Mouse (Mus musculus): ENCODE results near the gene Dcaf1.

Gene Dcaf1

DNA sequence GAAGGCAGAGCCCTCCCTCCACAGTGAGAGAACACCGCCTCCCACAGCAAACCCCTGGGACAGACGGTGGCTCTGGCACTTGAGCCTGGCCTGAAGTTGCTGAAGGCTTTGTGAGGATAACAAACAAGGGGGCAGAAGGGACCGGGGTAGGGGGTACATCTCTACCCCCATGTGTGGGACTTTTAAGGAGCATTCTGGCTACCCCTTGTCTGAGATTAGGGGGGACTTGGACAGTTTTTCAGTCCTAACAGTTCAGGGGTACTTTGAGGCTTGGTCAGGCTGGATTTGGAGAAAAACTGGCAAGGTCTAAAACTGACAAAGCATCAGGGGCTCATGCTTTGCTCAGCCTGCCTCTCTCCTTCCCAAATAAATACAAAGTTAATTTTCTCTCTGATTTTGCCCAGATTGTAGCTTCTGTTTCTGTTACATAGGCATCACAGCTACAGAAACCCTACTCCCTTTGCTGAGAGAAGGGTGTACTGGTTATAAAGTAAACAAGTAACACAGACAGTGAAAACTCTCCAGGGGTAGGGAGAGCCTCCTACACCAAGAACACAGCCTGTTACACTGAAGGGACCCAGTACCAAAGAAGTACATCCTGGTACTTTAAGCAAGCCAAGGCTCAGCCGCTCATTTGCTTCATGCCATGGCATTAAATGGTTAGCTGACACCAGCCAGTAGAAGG, 59.5 kb downstream of the Dcaf1 start:
- DNase-seq: no peak

DNA sequence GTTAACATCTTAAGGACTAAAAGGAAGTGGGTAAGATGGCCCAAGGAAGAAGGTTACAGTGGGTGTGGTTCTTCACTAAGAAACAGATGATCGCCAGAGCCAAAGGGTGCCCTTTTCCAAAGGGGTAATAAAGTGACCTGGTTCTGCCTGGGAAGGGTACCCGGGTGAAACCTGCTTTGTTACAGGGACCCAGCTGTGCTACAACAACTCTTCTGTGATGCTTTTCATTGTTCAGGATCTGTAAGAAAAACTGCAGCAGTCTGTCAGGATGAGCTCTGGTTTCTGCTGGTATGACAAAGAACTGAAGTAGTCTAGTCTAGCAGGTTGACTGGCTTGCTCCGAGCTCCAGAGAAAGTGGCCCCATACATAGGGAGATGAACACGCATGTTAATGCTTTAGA, 60.5 kb downstream of the Dcaf1 start:
- DNase-seq: no peak

DNA sequence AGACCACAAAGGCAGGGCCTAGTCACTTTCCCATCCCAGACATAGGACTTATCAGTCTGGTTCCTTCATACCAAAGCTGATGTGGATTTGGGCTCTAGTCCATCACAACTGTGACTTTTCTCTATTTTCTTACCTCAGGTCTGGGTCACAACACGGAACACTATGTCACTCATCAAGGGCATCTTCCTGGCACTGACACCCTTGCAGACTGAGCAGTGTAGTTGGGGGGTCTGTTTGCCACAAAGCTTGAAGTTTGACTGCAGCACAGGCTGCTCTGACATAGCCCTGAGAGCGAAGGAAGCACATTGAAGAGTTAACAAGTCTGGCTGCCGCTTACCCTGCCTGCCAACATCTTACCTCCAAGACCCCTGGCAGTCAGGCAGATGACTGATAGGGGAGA, 61.4 kb downstream of the Dcaf1 start:
- DNase-seq: no peak

DNA sequence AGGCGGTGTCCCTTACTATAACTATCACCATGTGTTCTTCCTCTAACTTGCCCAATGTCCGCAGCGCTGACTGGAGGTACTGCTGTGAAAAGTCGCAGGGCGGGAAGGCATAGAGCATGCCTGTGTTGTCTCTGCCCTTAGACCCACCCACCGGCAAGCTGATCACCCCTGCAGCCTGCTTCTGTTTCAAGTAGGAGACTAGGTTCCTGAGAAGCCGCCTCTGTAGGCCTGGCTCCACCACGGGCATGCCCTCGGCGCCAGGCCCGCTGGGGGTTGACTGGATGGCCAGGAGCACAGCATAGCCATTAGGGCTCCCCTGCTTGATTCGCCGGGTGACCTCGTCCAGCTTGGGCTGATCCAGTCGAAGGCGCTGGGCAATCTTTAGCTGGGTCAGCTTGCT, 62.6 kb downstream of the Dcaf1 start:
- DNase-seq: peak; percentile 38

DNA sequence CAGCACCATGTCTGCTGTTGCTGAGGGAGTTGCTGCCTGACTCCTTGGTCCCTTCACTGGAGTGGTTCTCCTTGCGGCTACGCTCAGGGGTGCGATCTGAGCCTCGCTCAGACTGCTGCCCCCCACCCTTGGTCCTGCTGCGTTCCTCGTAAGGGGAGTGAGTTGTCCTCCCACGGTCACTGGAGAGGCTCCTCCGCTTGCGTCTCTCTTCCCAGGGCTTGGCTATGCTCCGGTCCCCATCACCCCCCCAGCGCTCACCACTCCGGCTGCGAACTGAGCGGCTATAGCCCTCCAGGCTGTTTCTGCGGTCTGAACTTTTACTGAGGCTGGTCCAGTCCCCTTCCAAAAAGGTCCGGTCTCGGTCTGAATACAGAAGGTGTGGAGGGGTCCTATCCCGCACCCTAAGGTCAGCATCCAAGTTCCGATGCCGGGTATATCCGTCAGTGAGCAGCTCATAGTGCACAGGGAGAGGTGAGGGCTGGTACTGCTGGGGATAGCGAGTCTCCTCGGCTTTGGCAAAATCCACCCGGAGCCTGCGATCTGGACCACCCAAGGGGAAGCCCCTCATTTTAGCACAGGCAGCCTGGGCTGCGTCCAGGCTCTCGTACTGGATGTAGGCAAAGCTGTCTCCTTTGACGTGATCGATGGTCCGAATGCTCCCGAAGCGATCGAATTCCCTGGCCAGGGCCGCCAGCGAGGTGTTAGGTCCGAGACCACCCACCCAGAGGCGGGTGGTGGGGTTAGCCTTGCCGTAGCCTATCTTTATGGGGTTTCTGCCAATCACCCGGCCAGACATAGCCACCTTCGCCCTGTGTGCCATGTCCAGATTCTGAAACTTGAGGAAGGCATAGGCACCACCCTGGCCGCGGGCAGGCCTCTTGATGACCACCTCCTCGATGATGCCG, 63.6 kb downstream of the Dcaf1 start:
- peak; percentile 30 for DNase-seq

DNA sequence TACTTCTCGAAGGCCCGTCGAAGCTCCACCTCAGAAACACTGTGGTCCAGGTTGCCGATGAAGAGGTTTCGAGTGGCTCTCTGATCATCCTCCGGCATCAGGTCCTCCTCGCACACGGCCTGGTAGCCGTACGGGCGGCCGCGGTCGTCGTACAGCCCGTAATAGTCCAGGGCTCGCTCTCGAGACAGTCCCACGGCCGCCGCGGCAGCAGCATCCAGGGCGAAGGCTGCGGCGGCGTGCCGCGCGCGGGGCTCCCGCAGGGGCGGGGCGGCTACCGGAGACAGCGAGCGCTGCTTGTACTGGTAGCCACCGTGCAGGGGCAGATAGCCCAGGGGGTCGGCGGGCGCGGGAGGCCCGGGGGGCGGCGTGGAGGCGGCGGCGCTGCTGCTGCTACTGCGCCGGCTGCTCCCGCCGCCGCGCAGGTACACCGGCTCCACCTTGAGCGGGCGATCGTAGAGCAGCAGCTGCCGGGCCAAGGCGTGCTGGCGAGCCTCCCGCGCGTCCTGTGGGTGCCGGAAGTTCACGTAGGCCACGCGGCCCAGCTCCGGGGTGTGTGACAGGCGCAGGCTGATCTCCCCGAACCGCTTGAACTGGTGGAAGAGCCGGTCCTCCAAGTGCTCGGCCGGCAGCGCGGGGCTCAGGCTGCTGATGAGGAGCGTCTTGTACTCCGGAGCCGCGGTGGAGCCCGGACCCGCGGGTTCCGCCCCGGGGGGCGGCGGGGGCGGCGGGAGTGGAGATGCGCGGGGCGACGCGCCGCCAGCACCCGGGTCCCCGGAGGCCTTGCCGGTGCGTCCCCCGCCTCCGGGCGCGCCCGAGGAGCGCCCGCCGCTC, 64.4 kb downstream of the Dcaf1 start:
- peak; percentile 78 for DNase-seq

DNA sequence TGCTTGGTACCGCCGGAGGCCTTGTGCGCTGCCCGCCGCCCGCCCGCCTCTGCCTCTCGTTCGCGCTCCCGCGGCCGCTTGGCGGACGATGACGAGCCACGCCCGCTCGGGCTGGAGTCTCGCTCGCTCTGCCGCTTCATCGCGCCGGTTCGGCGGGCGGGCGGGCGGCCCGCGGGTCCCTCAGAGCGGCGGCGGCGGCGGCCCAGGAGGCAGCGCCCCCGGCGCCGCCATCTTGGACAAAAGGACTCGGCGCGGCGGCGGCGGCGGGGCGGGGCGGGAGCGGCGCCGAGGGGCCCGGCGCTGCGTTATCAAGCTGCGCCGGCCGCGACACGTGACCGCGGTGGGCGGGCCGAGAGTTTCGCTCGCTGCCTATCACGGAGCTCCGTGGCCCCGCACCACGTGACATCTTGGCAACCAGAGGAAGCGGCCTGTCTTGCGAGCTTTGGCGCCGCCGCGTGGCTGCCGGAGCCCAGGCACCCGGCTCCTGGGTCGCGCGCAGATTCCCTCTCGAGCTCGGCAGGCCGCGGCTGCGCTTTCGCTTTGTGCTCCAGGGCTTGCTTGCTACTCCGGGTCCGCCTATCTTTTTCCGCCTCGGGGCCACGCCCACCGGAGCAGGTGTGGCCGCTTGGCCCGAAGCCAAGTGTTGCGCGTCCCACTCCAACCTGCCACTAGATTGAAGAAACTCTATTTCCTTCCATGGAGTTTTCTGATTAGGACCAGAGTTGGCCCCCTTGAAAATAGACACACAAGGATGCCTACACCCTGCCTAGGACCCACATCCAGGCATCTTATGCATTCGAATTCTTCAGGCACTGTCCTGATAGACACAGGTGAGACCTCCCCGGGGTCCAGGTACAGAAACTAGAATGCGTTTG, 65.4 kb downstream of the Dcaf1 start, which contains the start of gene Rbm15b:
TSS of gene Rbm15b (minus strand) at position 601 of the 875 bp plus-strand sequence.
- DNase-seq: peak; percentile 99

DNA sequence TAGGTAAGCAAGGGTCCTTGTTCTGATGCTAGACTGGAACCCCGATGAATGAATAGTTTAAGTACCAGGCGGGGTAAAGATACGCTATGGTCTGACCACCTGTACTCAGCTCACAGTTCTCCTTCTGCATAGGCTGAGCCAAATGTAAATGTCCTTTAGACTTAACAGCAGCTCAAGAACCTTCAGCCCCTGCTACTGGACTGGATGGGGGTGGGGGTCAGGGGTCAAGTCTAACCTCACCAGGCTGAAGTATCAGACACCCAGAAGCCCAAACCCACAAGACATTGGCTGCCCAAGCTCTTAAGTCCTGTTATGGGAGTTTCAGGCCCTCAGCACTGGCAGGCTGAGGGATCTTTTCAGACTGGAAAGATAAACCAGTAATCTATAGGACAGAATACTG, 66.7 kb downstream of the Dcaf1 start:
- no peak for DNase-seq

DNA sequence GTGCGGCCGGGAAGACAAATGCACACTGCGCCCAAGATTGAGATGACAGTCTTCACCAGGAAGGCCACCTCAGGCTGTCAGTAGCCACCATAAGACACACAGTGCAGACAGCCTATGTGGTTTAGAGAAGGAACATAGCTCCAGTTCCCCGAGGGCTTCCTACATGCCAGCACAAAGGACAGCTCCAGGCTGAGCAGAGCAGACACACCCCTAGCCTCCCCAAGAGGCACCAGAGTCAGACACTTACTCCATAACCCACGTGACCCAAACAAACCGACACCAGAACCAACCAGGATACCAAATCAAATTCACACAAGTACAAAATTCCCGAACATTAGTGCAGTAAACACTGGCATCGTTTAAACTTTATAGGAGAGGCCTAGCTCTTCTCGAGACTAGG, 67.6 kb downstream of the Dcaf1 start:
- DNase-seq: no peak

DNA sequence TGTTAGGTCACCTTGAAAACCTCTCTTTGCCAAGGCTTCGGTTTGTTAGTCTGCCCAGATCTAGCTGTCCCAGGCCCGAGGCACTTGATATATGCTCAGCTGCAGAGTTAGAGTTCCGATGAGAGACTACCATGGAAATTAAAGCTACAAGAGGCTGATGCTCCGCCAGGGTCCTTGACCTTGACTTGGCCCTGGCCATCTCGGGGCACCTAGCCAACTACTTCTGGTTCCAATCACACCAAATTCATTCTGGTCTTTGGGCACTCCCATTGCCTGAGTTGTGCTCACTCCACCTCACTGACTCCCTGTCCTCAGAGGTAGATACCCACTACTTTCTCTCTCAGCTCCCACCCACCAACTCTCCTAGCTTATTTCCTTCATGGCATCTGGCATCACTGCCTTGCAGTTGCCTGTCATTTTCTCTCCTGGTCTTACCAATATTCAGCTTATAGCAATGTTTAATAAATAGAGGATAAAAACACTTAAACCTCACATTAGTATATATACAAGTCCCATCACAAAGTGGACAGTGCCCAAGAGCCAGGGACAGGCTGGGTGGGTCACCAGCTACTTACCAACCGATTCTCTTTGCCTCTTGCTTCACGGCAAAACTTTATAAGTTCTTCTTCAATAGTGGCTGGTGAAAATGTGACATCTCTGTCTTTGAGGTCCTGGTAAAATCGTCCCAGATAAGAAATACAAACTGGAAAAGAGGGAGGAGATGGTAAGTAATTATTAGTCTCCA, 69.0 kb downstream of the Dcaf1 start:
- DNase-seq: no peak

DNA sequence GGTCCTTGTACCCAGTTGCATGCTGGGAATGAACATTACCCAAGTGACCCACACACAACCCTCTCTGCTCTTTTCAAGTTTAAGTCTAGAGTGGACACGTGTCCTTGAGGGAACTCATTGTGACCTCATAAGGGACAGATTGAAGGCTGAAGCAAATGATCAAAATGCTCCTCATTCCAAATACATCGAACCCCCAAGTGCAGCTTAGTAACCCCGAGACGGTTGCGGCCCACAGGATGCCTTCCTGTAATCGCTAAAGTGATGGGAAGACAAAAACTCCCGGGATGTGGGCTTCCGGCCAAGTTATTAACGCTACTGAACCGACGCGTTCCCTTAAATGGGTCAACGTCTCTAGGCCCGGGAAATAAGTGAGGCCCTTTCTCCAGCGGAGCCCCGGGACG, 69.7 kb downstream of the Dcaf1 start:
- no peak for DNase-seq

DNA sequence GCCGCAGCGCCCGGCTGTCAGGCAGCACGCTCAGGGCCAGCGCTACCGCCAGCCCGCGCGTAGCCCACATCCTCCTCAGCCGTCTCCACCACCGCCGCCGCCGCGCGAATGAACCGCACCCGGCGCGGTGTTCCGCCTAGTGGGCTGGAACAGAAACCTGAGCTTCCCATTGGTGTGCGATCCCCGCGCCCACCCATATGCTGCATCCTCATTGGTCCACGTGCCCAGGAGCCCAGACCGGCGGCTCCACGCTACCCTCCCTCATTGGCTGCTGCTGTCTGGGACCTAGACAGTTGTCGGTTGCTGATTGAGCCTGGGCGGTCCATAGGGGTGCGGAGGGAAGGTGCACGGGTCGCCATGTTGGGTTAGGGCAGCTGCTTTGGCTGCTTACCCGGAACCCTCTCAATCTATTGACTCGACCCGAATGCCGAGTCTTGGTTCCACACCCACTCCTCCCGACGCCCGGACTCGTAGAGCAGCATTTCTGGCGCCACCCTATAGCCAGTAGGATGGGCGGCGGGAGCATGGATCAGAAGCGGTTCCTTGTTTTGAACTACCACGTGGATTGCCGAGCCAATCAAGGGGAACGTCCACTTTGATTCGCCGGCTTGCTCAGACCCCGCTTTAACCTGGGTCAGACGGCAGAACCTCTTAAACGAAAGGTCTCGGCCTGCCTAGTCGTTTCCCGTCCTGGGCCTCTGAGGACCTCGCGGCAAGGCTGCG, 70.3 kb downstream of the Dcaf1 start, which contains the start of gene Manf:
TSS of gene Manf (minus strand) at position 151 of the 723 bp plus-strand sequence.
- peak; percentile 93 for DNase-seq

DNA sequence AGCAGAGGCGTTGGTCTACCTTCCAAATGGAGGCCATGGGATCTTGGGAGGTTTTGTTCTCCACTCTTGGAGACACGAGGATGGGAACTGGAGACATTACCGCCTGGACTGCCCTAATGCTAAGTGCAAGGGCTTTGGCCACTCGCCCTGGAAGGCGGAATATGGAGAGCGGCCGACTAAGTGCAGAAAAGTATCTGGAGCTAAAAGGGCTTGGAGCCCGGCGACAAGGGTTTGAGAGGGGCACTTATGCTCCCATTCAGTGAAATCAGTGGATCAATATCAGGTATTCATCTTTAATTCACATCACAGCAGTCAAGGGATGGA, 70.8 kb downstream of the Dcaf1 start:
- no peak for DNase-seq

DNA sequence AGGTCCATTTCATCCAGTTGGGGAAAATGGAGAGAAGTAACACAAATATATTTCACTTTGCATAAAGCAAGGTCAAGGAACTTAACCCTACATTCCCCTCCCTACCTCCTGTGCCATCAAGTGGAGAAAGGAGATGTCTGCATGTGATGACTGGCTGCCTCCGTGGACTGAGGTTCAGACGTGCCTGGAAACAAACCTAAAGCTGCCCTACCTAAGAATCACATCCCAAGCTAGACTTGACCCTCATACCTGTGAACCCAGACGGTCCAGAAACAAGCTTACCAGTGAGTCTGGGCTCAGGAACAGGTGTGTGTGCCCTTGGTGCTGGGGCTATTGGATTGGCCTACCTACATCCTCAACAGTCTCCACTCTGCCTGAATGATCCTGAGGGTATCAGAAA, 71.7 kb downstream of the Dcaf1 start:
- no peak for DNase-seq

DNA sequence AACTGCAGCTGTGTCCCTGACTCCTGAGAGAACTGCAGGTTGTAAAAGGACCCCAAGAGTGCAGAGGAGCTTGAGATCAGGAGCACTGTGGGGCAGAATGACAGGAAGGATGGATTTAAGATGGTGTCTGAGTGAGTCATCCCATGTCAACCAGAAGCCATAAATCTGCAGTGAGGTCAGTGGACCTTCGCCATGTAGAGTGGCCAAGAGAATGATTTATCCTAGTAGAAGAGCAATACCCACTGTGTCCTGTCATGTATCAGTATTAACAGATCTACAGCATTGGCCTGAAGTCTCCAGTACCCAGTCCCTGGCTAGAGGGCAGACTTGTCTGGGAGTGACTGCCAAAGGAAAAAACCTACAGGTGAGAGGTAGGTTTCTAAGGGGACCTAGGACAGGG, 77.2 kb downstream of the Dcaf1 start:
- no peak for DNase-seq

DNA sequence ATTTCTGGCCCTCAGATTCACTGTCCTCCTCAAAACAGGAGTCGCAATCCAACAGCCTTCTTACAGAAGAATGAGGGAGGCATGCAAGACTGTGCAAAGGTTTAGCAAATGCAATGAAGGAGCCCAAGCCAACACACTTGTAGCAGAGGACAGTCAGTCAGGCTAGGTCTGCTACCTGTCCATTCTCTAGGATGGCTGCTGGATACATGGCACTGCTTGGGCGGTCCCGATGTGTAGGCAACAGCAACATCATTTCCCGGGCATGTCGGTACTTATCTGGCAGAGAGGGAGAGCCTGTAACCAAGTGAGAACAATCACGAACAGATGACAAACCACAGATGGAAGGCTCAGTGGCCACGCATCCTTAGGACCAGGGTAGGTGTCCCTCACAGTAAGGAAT, 79.9 kb downstream of the Dcaf1 start:
- no peak for DNase-seq

DNA sequence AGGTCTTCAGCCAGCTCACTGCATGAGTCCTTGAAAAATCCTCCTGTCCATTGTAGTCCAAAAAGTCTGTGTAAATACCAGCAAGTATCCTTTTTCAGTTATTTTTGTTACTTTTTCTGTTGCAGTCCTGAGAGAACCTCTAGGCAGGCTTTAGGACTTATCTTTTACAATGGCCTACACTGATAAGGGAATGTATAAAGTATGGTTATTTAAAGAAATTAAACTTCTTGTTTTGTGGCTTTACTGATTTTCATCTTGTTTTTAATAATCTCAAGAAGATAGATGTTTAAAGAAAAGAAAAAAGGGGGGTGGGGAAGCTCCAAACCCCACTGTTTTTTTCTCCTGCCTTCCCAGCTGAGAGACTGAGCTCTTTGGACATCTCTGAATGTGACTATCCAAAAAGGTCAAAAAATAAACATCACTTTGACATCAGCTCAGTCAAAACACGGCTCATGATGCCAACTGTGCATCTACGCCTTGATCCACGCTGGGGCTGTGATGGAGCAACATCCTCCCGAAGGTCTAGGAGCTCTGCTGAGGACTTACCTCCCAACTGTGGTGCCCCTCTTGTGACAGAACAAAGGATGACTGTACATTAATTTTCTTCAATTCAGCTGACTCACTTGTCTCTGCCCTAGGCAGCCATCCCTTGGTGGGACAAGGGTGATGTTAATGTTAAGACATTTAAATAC, 81.6 kb downstream of the Dcaf1 start:
- no peak for DNase-seq

DNA sequence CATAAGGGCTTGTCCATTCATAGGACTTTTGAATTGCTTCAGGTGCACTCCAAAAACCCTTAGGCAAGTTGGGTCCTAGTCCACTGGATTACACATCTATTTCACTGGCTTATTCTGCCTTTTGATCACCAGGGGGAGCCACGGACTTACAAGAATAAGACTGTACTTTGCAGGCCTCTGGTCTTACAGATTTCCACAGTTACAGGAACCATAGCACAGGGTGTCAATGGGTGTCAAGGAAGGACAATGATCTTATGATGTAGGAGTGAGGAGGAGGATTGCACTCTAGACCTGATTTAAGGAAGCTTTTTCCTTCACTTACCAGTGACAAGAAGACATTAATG, 82.1 kb downstream of the Dcaf1 start:
- peak; percentile 51 for DNase-seq

DNA sequence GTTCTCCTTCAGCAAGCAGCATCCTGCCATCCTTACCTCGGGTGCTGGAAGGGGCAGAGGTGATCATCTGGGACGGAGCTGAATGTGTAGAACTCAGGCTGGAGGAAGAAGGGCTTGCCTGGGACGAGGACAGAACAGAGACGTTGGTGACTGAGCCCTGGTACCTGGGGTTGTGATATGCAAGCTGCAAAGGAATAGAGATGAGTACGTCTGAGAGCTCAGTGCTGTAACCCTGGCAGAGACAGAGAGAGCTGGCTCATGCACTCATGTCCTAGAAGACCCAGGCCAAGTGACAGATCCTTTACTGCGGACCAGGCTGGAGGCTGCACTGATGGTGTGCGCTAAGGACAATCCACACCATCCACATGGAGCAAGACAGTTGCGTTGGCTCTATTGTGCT, 84.9 kb downstream of the Dcaf1 start:
- DNase-seq: no peak

DNA sequence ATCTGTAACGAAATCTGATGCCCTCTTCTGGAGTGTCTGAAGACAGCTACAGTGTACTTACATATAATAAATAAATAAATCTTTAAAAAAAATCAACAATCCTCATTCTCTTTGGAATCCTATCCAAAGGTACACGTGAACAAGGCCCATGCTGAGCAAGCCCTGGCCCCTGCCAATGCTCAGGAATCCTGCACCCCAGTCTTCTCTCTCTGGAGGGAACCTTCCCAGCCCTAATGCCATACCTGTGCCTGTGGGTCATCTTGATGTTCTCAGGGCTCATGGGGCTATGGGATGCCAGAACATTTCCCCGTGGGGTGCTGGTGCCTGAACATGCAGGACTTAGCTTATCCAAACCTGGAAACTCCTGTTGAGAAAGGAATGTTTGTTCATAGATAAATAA, 86.5 kb downstream of the Dcaf1 start:
- DNase-seq: no peak

DNA sequence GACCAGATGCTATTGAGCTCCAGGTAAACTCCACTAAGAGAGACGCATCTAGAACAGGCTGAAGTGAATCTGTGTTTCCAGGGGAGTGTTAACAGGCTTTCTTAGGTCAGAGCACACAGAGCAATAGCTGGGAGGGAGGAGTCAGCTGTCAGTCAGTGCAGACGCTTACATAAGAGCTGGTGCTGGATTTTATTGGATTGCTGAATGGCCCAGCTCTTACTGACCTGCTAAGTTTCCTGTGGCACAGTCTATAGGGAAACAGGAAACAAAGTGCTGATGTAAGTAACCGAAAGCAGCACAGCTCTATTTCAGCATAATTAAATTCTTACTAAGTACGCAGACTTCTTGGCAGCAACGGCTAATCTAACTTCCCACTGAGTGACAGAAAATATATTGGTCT, 87.0 kb downstream of the Dcaf1 start:
- DNase-seq: no peak
